34 mouse cellular contexts compared by ENCODE assay signal in the genomic region with DNA sequence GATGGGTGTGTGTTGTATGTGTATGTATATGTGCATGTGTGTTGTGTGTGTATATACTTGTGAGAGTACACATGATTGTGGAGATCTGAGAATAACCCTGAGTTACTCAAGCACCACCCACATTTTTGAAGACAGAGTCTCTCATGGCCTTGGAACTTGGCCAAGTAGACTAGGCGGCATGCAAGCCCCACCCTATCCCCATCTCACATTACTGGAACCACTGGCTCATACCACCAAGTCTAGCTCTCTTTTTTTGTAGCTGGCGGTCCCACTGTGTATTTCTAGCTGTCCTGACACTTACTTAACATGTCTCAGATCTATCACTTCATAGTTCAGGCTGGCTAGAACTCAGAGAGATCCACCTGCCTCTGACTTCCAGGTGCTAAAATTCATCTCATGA.
DNase-seq lines count a peak whose midpoint lies in the region; ATAC-seq lines count a peak whose summit lies in the region.
"Had no signal": no experiment of that assay in that cellular context is flagged by ENCODE, and none has a peak within 500 bp of the region (broad histone marks: within the 10 kb centered on the region; RNA-seq: fewer than 3 reads in every experiment).

No protein-coding gene starts in this region.

- no peaks in the 10 kb centered on the region for H3K27me3 ChIP-seq in heart, embryonic 15.5 days
- H3K27me3 ChIP-seq: embryonic facial prominence, embryonic 12.5 days; heart, embryonic 12.5 days; hindbrain, embryonic 13.5 days; kidney, embryonic 15.5 days; lung, embryonic 15.5 days; megakaryocyte, embryonic 14.5 days; midbrain, embryonic 12.5 days; neural tube, embryonic 12.5 days; Patski had no signal

- no peak overlapping the region for H3K4me2 ChIP-seq in heart, embryonic 15.5 days
- H3K4me2 ChIP-seq: embryonic facial prominence, embryonic 12.5 days; heart, embryonic 12.5 days; hindbrain, embryonic 13.5 days; kidney, embryonic 15.5 days; lung, embryonic 15.5 days; midbrain, embryonic 12.5 days; neural tube, embryonic 12.5 days had no signal

- no peak for ATAC-seq in heart, embryonic 15.5 days (replicated peaks; ENCODE audit: insufficient number of reproducible peaks, insufficient read depth, low FRiP score, low read depth)
- ATAC-seq: CD4-positive, CD25-positive, alpha-beta regulatory T cell, adult 4 months; forebrain, postnatal 0 days; Patski had no signal

- no peak overlapping the region for H3K9ac ChIP-seq in heart, embryonic 15.5 days
- H3K9ac ChIP-seq: embryonic facial prominence, embryonic 12.5 days; forebrain, postnatal 0 days; heart, embryonic 12.5 days; hindbrain, embryonic 13.5 days; kidney, embryonic 15.5 days; liver, embryonic 14.5 days; lung, embryonic 15.5 days; midbrain, embryonic 12.5 days; neural tube, embryonic 12.5 days had no signal

- 28% methylated on average over 2 of the region's 2 CpGs for WGBS in heart, embryonic 15.5 days

- H3K4me1 ChIP-seq in heart, embryonic 15.5 days (replicated peaks) = peaks cover 59% of the 10 kb centered on the region

- H3K4me3 ChIP-seq in heart, embryonic 15.5 days = no peak overlapping the region
- H3K4me3 ChIP-seq: embryonic facial prominence, embryonic 12.5 days; heart, embryonic 12.5 days; hindbrain, embryonic 13.5 days; kidney, embryonic 15.5 days; lung, embryonic 15.5 days; megakaryocyte, embryonic 14.5 days; midbrain, embryonic 12.5 days; myocyte; neural tube, embryonic 12.5 days had no signal

- H3K36me3 ChIP-seq in heart, embryonic 15.5 days = no peaks in the 10 kb centered on the region
- H3K36me3 ChIP-seq: embryonic facial prominence, embryonic 12.5 days; heart, embryonic 12.5 days; hindbrain, embryonic 13.5 days; kidney, embryonic 15.5 days; lung, embryonic 15.5 days; midbrain, embryonic 12.5 days; neural tube, embryonic 12.5 days had no signal

- peak; percentile 27 for DNase-seq in adrenal gland, postnatal 14 days
- DNase-seq in adrenal gland, postnatal 25 days = no peak
- no peak for DNase-seq in heart, adult 9 months (ENCODE audit: low spot score in 2 of 2)
- DNase-seq in 416B (ENCODE audit: low read depth) (peak; percentile 52), ZHBTc4 (ENCODE audit: low read depth, low spot score) (peak; percentile 61)
- DNase-seq in frontal cortex, postnatal 10 days (ENCODE audit: low spot score in 2 of 2) = no peak
- DNase-seq in frontal cortex, postnatal 14 days (ENCODE audit: low spot score in 2 of 2) = no peak
- DNase-seq: cerebellum, adult 11 months; cerebellum, adult 9-10 months; cerebellum, postnatal 36 days; forebrain, postnatal 0 days; gastrocnemius, postnatal 14 days; heart, postnatal 14 days; kidney, adult 18-20 months; kidney, postnatal 25 days; left cerebral cortex, postnatal 4 days; liver; right cerebral cortex, adult 18-20 months; right cerebral cortex, postnatal 4 days; thymus, adult 2 months; thymus, postnatal 36 days had no signal

- H3K9me3 ChIP-seq in heart, embryonic 15.5 days (replicated peaks) = no peaks in the 10 kb centered on the region
- H3K9me3 ChIP-seq: embryonic facial prominence, embryonic 12.5 days; heart, embryonic 12.5 days; hindbrain, embryonic 13.5 days; kidney, embryonic 15.5 days; lung, embryonic 15.5 days; midbrain, embryonic 12.5 days; neural tube, embryonic 12.5 days had no signal

- H3K27ac ChIP-seq in heart, embryonic 15.5 days = peak overlapping the region; percentile 39; the same call in 1 of the 2 replicates
- H3K27ac ChIP-seq: embryonic facial prominence, embryonic 12.5 days; kidney, embryonic 15.5 days; liver, embryonic 14.5 days; lung, embryonic 15.5 days; neural tube, embryonic 12.5 days had no signal

Comparison
In these comparisons a context has a peak if more than half of its experiments do, and no peak if none do; other contexts are left out.
1. DNase-seq: peak in adrenal gland, postnatal 14 days (single experiment), 416B (single experiment) and ZHBTc4 (single experiment); none in adrenal gland, postnatal 25 days (single experiment), heart, adult 9 months (0 of 2), frontal cortex, postnatal 10 days (0 of 2) and frontal cortex, postnatal 14 days (0 of 2).